Mouse (Mus musculus) neural tube, embryonic 12.5 days (tissue): ENCODE results near the gene Prpf8. TPM values are rescaled to one million over a fixed set of nuclear protein-coding genes. Genes with fewer than 3 reads are reported as not detected.

Experiments
- ATAC-seq: fragments of 200-750 bp; cut with Nextera tagmentation; 2 replicates; pipeline ENCODE4 v1.8.0; 2017; ENCODE audit warnings: low read depth, mild to moderate bottlenecking, moderate TSS enrichment, moderate library complexity; ENCODE audit not compliant: low FRiP score
- H3K27ac ChIP-seq: fragments of 300-500 bp; sonication (generic); 2 replicates; pipeline ENCODE4 v1.5.1; 2016
- H3K27me3 ChIP-seq: fragments of 300-500 bp; sonication (generic); replicated peaks from 2 replicates; pipeline ENCODE4 v1.6.1; 2016; ENCODE audit warnings: mild to moderate bottlenecking
- H3K36me3 ChIP-seq: fragments of 300-500 bp; sonication (generic); 2 replicates; pipeline ENCODE4 v1.6.1; 2016; ENCODE audit warnings: mild to moderate bottlenecking
- H3K4me1 ChIP-seq: fragments of 300-500 bp; sonication (generic); 2 replicates; pipeline ENCODE4 v1.6.1; 2016
- H3K4me2 ChIP-seq: fragments of 300-500 bp; sonication (generic); replicated peaks from 2 replicates; pipeline ENCODE4 v1.6.1; 2016; ENCODE audit warnings: mild to moderate bottlenecking
- H3K4me3 ChIP-seq: fragments of 300-500 bp; sonication (generic); 2 replicates; pipeline ENCODE4 v1.5.1; 2016
- H3K9ac ChIP-seq: fragments of 300-500 bp; sonication (generic); 2 replicates; pipeline ENCODE4 v1.6.1; 2016; ENCODE audit warnings: mild to moderate bottlenecking
- H3K9me3 ChIP-seq: fragments of 300-500 bp; sonication (generic); 2 replicates; pipeline ENCODE4 v1.6.1; 2016; ENCODE audit warnings: mild to moderate bottlenecking
- WGBS: fragments of 180-500 bp; shearing (Covaris S2); methylation state at CpG from one replicate; pipeline ENCODE4 v1.1.7; 2016; 5-methylcytosine and 5-hydroxymethylcytosine counted together
- polyA plus RNA-seq: library from polyadenylated mRNA; unstranded; fragments of >200 nt; fragmentation: Nextera tagmentation; extraction: Ambion mirVana; gene quantifications from 2 replicates; pipeline ENCODE4 v1.2.1, GENCODE M21; 2016

Prpf8 gene
- 68.3 and 69.2 TPM in 2 replicates for polyA plus RNA-seq

DNA sequence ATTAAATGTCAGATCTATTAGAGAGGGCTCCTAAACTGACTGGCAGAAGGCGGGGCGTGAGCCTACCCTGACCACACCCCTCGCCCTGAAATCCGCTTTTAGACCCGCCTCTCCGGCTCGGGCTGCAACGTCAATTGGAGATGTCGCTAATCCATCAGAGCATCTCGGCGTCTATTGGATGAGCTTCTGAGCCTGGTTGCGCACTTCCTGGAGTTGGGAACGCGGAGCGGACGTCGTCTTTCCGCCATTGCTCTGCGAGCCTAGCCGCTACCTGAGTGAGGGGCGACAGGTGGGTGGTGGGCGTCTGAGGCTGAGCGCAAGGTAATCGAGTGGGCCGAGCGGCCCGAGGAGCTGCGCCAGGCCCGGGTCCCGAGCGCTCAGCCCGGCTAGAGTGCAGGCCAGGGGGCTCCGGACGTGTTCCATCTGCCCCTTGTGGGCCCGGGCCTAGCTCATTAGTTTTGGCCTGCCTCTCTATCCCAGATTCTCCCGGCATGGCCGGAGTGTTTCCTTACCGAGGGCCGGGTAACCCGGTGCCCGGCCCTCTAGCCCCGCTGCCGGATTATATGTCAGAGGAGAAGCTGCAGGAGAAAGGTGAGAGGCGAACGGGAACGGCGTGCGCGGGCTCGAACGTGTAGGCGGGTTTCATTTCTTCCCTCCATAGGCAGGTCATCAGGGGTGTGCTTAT, at the start of gene Prpf8:
Prpf8 (plus strand) TSS at position 216 of the 685 bp plus-strand sequence.
- peak within 1 kb of the TSS; percentile 47; the same call in 1 of the 2 replicates for H3K27ac ChIP-seq
- WGBS, result under 1% methylated on average over 52 of the region's 52 CpGs
- H3K4me1 ChIP-seq, result peaks cover 9% of the 10 kb centered on the region
- H3K9ac ChIP-seq, result peak within 1 kb of the TSS; percentile 93
- H3K36me3 ChIP-seq, result peaks cover 29% of the 10 kb centered on the region
- peak within 1 kb of the TSS; percentile 81 for H3K4me2 ChIP-seq
- H3K27me3 ChIP-seq, result no peaks in the 10 kb centered on the region
- no peaks in the 10 kb centered on the region for H3K9me3 ChIP-seq
- peak within 1 kb of the TSS; percentile 95 for H3K4me3 ChIP-seq
- peak; percentile 99 for ATAC-seq

DNA sequence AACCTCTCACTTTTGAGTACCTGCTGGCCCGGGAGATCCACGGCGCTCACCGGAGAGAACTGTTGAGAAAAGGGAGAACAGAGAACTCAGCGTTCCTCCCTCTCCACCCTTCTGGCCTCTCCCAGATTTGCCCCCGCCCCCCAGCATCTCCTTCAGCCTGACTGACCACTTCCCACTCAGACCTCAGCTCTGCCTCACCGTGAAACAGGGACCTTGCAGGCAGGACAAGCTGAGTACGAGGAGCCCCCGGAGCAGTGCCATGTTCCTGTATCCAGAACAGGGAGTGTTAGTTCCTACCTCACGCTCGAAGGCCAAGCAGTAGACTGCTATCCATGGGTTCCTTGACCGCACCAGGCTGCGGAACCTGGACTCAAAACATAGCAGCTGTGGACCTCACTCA, 48.4 kb upstream of the Prpf8 start:
- H3K9me3 ChIP-seq, result 0 out of 2 replicates have a peak, but pooled peaks cover 5% of the 10 kb centered on the region
- no peaks in the 10 kb centered on the region for H3K4me1 ChIP-seq
- H3K36me3 ChIP-seq, result peaks cover 12% of the 10 kb centered on the region
- H3K27ac ChIP-seq, result no peak overlapping the region
- no peak overlapping the region for H3K9ac ChIP-seq
- no peak for ATAC-seq
- H3K4me3 ChIP-seq, result no peak overlapping the region
- H3K27me3 ChIP-seq, result no peaks in the 10 kb centered on the region
- no peak overlapping the region for H3K4me2 ChIP-seq
- WGBS, result 83% methylated on average over 13 of the region's 13 CpGs

DNA sequence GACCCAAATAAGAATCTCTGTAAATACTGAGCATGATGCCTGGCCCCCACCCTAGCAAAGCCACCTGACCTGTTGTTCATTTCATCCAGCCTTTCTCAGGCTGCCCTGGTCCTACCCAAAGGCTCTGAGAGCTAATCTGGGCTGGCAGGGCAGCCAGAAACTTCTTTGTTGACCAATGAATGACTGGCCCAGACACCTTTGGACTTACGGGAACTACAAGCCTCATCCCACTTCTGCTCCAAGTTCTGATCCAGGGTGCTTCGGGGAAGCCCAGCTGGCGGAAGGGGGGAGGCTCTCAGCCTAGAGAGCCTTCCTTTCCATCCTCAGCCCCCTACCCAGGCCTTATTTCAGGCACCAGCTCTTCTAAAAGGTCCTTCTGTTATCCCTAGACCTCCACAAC, 47.8 kb upstream of the Prpf8 start:
- no peak for ATAC-seq
- H3K4me3 ChIP-seq, result no peak overlapping the region
- 88% methylated on average over 3 of the region's 3 CpGs for WGBS
- H3K9me3 ChIP-seq, result 0 out of 2 replicates have a peak, but pooled peaks cover 5% of the 10 kb centered on the region
- no peak overlapping the region for H3K27ac ChIP-seq
- peaks cover 12% of the 10 kb centered on the region for H3K36me3 ChIP-seq
- no peak overlapping the region for H3K4me2 ChIP-seq
- peaks cover under 1% of the 10 kb centered on the region for H3K4me1 ChIP-seq
- no peak overlapping the region for H3K9ac ChIP-seq
- no peaks in the 10 kb centered on the region for H3K27me3 ChIP-seq

DNA sequence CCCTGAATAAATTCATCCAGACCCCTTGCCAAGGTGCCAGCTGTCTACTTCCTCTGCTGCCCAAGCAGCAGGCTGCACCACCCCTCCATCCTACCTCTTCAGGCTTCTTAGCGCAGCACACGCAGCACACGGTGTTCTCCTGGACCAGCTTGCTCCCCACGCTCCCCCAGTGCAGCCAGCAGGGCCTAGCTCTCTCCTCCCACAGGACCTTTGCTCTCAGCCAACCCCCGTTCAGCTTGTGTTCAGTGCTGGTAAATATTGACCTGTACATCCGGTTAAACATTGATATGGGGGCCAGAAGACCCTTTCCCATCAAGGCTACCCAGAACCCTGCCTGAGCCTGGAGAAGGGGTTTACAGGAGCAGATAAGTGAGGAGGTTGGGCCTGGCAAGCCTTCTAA, 47.3 kb upstream of the Prpf8 start, which contains the start of gene Serpinf2:
Serpinf2 (minus strand) TSS at position 229 of the 400 bp plus-strand sequence.
- Histone ChIP-seq H3K27ac (no peak within 1 kb of the TSS), H3K9ac (no peak within 1 kb of the TSS), H3K9me3 (0 out of 2 replicates have a peak, but pooled peaks cover 2% of the 10 kb centered on the region), H3K4me2 (no peak within 1 kb of the TSS), H3K36me3 (peaks cover 12% of the 10 kb centered on the region), H3K4me1 (peaks cover 3% of the 10 kb centered on the region), H3K4me3 (no peak within 1 kb of the TSS), H3K27me3 (no peaks in the 10 kb centered on the region)
- 89% methylated on average over 6 of the region's 6 CpGs for WGBS
- no peak for ATAC-seq

DNA sequence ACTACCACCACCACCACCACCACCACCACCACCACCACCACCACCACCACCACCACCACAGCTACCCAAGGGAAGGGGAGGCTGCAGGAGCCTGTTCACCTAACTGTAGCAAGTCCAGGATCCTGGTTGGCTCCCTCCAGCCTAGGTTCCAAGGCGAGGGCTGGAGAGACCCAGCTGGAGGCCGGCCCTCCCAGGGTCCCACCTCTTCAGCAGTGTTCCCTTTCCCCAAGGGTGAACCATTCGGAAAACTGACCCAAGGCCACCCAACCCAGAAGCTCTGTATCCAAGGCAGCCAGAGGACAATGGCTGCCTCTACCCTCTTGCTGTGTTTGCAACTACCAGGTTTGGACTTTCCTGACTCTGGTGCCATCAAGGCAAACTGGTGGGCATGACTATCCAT, 46.7 kb upstream of the Prpf8 start:
- ATAC-seq, result no peak
- 90% methylated on average over 3 of the region's 3 CpGs for WGBS
- peaks cover 16% of the 10 kb centered on the region for H3K36me3 ChIP-seq
- H3K4me3 ChIP-seq, result no peak overlapping the region
- H3K9me3 ChIP-seq, result no peaks in the 10 kb centered on the region
- H3K9ac ChIP-seq, result no peak overlapping the region
- no peak overlapping the region for H3K27ac ChIP-seq
- H3K4me1 ChIP-seq, result peaks cover 3% of the 10 kb centered on the region
- no peak overlapping the region for H3K4me2 ChIP-seq
- H3K27me3 ChIP-seq, result no peaks in the 10 kb centered on the region

DNA sequence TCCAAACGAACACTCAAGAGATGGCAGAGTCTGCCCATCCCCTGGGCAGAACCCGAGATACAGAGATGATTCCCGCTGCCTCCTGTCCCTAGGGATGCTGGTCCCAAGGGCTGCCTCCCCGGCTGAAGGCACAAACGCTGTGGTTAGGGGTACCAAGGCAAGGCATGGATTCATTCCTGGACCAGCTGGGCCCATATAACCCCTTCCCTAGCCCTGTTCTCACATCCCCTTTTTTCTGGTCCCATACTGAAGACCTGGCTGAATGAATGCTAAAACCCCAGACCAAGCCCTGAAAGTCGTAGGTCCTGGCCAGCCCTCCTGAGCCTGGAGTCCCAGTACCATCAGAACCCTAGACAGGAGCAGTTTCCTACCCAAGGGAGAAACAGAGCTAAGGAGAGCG, 45.6 kb upstream of the Prpf8 start:
- Histone ChIP-seq H3K9me3 (no peaks in the 10 kb centered on the region), H3K9ac (no peak overlapping the region)
- WGBS, result 73% methylated on average over 7 of the region's 7 CpGs

DNA sequence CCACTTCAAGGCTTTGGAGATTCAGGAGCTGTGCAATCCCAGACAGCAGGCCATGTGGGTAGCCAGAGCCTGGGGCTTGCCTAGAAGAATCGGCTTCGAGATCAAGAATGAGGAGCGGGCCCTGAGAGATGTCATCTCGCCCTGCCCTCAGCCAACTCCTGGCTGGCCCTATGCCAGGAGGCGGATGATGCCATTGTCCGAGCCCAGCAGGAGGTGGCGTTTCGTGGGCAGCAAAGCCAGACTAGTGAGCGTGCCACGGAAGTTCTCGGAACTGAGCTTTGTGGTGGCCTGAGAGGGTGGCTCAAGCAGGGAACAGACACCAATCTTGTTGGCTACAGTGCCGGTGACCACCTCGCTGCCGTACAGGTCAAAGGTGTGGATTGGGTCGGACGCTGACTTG, 45.0 kb upstream of the Prpf8 start:
- WGBS, result 80% methylated on average over 16 of the region's 16 CpGs
- Histone ChIP-seq H3K9ac (no peak overlapping the region), H3K4me3 (no peak overlapping the region), H3K9me3 (no peaks in the 10 kb centered on the region), H3K36me3 (peaks cover 23% of the 10 kb centered on the region), H3K27me3 (no peaks in the 10 kb centered on the region), H3K4me2 (no peak overlapping the region), H3K4me1 (peaks cover 3% of the 10 kb centered on the region), H3K27ac (no peak overlapping the region)
- no peak for ATAC-seq

More for the DNA sequence above, 45.6 kb upstream of the Prpf8 start:
- Histone ChIP-seq H3K4me3 (no peak overlapping the region), H3K4me1 (peaks cover 3% of the 10 kb centered on the region), H3K4me2 (no peak overlapping the region), H3K27ac (no peak overlapping the region), H3K27me3 (no peaks in the 10 kb centered on the region), H3K36me3 (peaks cover 23% of the 10 kb centered on the region)
- ATAC-seq, result no peak

DNA sequence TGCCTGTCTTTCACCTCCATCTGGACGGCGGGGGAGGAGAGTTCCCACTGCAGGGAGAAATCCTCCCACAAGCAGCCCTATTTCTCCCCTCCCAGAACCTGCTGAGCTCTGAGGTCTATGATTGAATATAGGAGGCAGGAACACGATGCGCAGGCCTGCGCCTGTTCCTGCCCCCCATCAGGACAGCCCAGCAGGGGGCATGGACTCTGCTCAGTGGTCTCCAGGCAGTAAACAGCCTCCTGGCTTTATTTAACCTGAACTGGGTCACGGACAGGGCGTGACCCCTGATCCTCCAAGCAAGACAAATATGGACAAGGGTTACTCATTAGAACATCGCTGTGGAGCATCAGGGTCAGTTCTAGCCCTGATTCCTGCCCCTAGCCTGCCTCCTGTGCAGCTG, 42.9 kb upstream of the Prpf8 start:
- Histone ChIP-seq H3K9me3 (no peaks in the 10 kb centered on the region), H3K4me2 (no peak overlapping the region), H3K27ac (no peak overlapping the region), H3K4me3 (no peak overlapping the region), H3K4me1 (peaks cover 3% of the 10 kb centered on the region), H3K9ac (no peak overlapping the region), H3K27me3 (no peaks in the 10 kb centered on the region), H3K36me3 (peaks cover 39% of the 10 kb centered on the region)
- ATAC-seq, result no peak
- WGBS, result 33% methylated on average over 8 of the region's 8 CpGs

DNA sequence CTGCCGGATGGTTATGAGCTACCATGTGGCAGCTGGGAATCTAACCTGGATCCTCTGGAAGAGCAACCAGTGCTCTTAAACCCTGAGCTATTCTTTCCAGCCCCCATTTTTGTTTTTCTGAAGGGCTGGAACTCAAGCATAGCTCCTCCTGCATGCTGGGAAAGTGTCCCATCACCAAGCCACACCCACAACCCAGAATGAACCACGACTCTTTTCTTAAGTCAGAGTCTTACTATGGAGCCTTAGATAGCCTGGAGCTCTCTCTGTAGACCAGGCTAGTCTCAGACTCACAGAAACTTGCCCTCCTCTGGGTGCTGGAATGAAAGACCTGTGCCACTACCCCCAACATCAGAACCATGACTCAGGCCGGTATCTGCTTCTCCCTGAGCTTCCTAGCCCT, 38.0 kb upstream of the Prpf8 start:
- no peak for ATAC-seq
- no peak overlapping the region for H3K9ac ChIP-seq
- WGBS, result 78% methylated on average over 3 of the region's 3 CpGs
- no peaks in the 10 kb centered on the region for H3K9me3 ChIP-seq
- no peaks in the 10 kb centered on the region for H3K27me3 ChIP-seq
- no peak overlapping the region for H3K27ac ChIP-seq
- H3K4me2 ChIP-seq, result no peak overlapping the region
- peaks cover 36% of the 10 kb centered on the region for H3K36me3 ChIP-seq
- H3K4me3 ChIP-seq, result no peak overlapping the region
- peaks cover 6% of the 10 kb centered on the region for H3K4me1 ChIP-seq

DNA sequence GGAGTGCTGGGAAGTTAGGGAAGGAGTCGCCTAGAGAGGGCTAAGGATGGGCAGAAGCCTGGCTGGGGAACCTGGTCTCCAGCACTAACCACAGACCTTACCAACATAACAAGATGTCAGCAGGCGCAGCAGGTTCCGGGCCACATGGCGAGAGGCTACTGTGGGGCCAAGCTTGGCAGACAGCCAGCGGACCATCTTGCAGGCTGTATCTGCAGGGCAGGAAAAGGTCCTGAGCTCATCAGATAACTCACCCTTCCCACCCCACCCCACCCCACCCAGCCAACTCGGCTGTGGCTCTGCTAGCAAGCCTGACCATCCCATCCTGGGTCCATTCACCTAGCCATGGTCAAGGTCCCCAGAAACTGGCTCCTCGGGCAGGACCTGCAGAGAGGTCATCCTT, 36.9 kb upstream of the Prpf8 start:
- no peaks in the 10 kb centered on the region for H3K27me3 ChIP-seq
- H3K4me2 ChIP-seq, result no peak overlapping the region
- no peak overlapping the region for H3K27ac ChIP-seq
- H3K4me1 ChIP-seq, result peaks cover 11% of the 10 kb centered on the region
- H3K4me3 ChIP-seq, result no peak overlapping the region
- H3K9me3 ChIP-seq, result no peaks in the 10 kb centered on the region
- no peak for ATAC-seq
- H3K36me3 ChIP-seq, result peaks cover 33% of the 10 kb centered on the region
- H3K9ac ChIP-seq, result no peak overlapping the region
- 86% methylated on average over 7 of the region's 7 CpGs for WGBS

DNA sequence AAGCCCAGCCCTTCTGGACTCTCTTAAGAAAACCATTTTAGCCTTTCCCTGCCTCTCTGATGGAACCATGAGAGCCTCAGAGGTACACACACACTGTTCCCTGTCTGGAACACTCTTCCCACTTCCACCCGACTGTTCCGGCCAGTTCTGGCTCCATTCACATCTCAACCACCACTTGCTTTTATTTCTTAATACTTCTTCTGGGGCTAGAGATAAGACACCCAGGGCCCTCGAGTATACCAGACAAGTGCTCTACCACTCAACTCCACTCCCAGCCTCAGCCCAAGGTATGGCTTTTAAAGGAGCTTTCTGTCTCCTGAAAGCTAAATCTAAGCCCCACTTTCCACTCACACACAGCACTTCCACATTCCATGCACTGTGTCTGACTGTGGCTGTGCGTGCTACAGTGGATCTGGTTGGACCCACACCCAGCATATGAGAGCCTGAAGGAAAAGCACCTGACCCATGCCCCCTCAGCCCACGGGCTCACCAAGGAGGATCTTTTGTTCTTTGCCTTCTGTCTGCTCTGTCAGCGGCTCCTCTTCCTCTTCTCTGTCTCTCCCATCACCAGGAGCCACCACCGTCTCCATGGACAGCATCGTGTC, 36.2 kb upstream of the Prpf8 start:
- H3K9me3 ChIP-seq, result no peaks in the 10 kb centered on the region
- no peaks in the 10 kb centered on the region for H3K27me3 ChIP-seq
- peaks cover 18% of the 10 kb centered on the region for H3K4me1 ChIP-seq
- H3K27ac ChIP-seq, result no peak overlapping the region
- no peak overlapping the region for H3K4me3 ChIP-seq
- H3K36me3 ChIP-seq, result peaks cover 28% of the 10 kb centered on the region
- H3K4me2 ChIP-seq, result 0 out of 2 replicates have a peak overlapping the region, but pooled peaks have one; percentile 3
- H3K9ac ChIP-seq, result no peak overlapping the region
- 88% methylated on average over 8 of the region's 8 CpGs for WGBS
- no peak for ATAC-seq

DNA sequence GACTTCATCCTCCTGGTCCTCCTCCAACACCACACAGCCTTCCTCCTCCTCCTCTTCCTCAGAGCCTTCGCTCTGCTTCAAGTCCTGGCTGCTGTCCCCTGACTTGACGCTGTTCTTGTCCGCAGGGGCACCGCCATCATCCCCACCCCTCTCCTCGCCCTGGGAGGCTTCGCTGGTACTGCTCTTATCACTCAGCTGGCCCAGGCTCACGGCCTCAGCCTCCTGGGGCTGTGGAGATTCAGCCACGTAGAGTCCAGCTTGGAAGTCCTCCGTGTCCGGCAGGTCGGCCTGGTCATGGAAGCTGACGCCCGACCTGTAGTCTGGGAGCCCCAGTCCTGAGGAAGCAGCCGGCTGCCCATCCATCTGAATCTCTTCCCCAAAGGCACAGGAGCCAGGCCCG, 35.7 kb upstream of the Prpf8 start:
- H3K27ac ChIP-seq, result no peak overlapping the region
- H3K9ac ChIP-seq, result no peak overlapping the region
- 0 out of 2 replicates have a peak overlapping the region, but pooled peaks have one; percentile 3 for H3K4me2 ChIP-seq
- WGBS, result 91% methylated on average over 15 of the region's 15 CpGs
- ATAC-seq, result no peak
- no peaks in the 10 kb centered on the region for H3K9me3 ChIP-seq
- no peaks in the 10 kb centered on the region for H3K27me3 ChIP-seq
- no peak overlapping the region for H3K4me3 ChIP-seq
- peaks cover 25% of the 10 kb centered on the region for H3K36me3 ChIP-seq
- H3K4me1 ChIP-seq, result peaks cover 18% of the 10 kb centered on the region
